Mouse (Mus musculus): ENCODE data around the gene Serpinf1.
A peak's percentile ranks its signal among the peaks of the same experiment; 100 is the strongest.

Serpinf1 gene

GRCm38 (mm10) chr11:75422013-75422792 is at the start of gene Serpinf1:
Gene Serpinf1, minus strand, starts transcription at chr11:75422701.
- DNase-seq (ENCODE audit: low read depth, low spot score): no peak

- DNase-seq (ENCODE audit: low read depth, low spot score): no peak
Measured at GRCm38 (mm10) chr11:75470675-75471074, 48.2 kb upstream of the Serpinf1 start.

GRCm38 (mm10) chr11:75469261-75469660 is 46.8 kb upstream of the Serpinf1 start:
- DNase-seq (ENCODE audit: low read depth, low spot score): no peak

DNA sequence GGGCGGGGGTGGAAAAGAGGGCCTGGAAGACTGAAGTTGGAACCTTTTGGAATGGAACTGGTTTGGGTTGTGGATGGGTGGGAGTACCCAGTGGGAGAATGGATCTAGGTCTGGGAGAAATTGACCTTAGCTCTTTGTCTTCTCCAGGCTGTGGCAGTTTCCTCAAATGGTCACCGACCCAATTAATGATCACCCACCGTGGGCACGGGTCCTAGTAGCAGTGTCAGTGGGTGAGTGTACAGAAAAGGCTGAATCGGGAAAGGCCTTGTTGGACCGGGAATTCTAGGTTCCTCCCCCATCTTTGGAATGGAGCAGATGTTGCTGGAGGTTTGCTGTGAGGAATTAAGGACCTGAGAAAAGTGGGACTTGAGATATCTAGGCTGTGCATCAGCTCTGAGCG is 45.9 kb upstream of the Serpinf1 start:
- no peak for DNase-seq (ENCODE audit: low read depth, low spot score)

- no peak for DNase-seq (ENCODE audit: low read depth, low spot score)
Measured at GRCm38 (mm10) chr11:75467512-75468215, 45.2 kb upstream of the Serpinf1 start.

DNA sequence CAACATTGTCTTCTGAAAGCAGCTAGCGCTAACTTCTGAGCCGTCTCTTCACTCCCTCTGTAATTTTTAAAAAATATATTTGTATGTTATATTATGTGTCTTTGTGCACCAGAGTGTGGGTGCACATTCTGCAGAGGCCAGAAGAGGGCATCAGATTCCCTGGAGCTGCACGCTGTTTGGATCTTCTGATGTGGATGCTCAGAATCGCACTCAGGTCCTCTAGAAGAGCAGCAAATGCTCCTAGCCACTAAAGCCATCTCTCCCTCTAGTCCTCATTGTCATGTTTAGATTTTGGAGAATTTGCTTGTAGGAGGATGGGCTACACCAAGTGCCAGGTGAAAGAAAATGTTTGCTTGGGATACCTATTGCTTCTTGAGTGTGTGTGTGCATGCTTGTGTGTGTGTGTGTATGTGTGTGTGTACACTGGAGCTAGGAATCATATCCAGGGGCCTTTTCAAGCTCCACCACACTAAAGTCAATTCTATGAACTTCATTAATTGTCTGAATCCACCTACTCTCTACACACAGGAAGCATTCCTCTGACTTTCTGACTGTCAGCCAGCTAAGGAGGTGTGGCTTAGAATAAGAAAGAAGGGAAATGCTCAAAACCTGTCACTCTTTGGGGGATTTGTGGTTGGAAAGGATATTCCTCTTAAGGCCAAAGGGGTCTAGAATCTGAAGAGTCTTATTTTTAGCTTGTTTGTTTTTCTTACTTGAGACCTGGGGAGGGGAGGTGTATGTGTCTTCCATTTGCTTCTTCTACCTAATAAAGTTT is 44.4 kb upstream of the Serpinf1 start:
- DNase-seq (ENCODE audit: low read depth, low spot score): no peak

DNA sequence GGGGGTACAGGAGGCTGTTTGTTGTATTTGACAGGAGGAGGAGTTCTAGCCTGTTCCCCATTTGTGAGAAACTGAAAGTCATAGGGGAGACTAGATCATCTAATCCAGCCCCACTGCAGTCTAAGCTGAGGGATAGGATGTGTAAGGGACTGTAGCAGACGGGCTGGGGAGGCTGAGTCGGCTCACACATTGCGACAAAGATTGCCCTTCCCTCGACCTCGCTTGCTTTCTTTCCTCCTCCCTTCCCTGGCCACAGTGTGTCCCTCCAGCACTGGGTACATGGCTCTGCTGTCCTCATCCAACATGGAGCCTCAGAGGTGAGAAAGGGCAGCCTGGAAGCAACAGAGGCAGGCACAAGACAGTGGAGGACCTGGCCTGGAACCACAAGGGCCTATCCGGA is 42.5 kb upstream of the Serpinf1 start:
- DNase-seq (ENCODE audit: low read depth, low spot score): no peak

DNA sequence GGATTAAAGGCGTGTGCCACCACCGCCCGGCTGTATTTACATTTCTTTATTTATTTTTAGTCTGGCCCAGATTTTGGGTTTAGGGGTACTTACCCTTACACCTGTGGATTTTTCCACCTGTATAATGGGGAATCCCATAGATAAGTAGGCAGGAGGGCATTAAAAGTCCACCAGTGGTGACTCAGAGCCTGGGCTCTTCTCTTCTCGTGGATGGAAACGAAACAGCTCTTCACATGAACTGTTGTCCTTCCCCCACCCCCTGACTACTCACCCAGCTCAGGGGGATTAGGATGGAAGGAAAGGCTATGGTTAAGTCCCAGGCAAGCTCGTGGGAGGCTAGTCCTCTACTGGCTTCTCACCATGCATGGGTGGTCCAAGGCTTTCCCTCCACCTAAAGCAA is 41.9 kb upstream of the Serpinf1 start:
- no peak for DNase-seq (ENCODE audit: low read depth, low spot score)

- DNase-seq (ENCODE audit: low read depth, low spot score): no peak
Measured at GRCm38 (mm10) chr11:75463624-75464023, 41.1 kb upstream of the Serpinf1 start.

- DNase-seq (ENCODE audit: low read depth, low spot score): no peak
Measured at GRCm38 (mm10) chr11:75462865-75463336, 40.4 kb upstream of the Serpinf1 start.

GRCm38 (mm10) chr11:75462253-75462783 is 39.8 kb upstream of the Serpinf1 start:
- no peak for DNase-seq (ENCODE audit: low read depth, low spot score)

- no peak for DNase-seq (ENCODE audit: low read depth, low spot score)
Measured at GRCm38 (mm10) chr11:75461743-75462252, 39.3 kb upstream of the Serpinf1 start.

DNA sequence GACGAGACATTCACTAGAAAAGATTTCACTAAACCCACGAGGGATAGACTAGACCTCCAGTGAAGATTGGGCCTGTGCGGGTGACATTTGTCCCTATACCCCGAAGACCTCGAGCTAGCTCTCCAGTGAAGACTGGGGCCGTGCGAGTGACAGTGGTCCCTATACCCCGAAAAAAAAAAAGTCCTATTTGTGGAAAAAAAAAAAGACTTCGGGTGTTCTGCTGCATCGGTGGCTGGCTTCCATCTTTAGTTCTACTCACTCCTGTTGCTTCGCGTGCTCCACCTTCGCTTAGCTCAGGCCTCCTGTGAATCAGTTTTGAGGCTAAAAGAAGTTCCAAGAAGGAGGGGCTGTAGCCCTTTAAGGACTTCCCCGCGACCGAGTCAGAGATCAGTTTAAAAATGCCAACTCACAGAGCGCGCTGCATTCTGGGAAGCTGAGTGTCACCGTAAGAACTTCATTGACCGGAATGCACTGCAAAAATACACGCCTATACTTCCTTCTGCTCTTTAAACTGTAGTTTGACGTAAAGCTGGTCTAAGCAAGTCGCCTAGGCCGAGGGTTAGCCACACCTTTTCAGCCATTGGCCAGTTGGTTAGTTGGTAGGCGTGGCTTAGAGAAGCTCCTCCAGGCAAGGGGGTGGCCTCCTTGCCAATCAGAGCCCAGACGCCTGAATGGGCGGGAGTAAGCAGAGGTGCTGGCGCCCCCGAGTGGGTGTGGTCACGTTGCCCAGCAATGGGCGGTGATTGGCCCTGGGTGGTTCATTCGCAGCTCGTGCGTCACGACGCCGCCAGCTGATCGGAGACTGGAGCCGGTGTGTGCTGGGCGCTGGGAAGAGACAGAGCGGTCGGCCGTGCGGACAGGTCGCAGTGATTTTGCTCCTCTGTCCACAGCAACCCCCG is 38.6 kb upstream of the Serpinf1 start, which contains the start of gene Tlcd2:
Tlcd2 (plus strand) TSS at position 872 of the 899 bp plus-strand sequence.
- DNase-seq (ENCODE audit: low read depth, low spot score): peak; percentile 100

DNA sequence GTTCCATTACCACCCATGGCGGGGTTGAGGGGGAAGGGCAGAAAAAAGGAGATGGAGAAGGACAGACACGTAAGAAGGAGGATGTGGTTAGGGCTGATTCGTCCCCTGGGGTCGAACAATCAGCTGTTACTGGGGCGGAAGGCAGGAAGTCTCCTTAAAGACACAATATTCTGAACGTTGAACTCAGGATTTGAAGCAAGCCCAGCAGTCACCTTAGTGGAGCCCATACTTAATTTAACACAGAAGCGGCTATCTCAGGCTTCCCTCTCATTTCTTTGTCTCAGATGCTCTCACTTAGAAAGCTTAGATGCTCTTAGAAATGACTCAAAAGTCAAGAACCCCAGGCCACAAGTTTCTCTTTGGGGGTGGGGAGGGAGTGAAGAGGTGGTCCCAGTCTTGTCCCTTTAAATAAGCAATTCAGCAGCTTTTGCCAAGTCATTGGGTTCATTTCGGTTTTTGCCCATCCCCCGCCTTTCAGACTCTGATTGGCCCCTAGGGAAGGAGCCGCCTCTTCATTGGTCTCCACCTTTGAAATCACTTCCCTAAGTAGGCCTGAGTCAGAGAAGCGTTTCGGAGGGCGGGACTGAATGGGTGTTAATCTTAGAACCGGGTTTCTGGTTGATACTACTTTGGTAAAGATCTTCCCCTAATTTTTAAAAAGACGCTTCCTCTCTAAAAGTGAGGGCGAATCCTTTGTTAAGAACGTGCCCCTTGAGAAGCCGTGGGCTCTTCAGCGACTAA is 37.8 kb upstream of the Serpinf1 start:
- DNase-seq (ENCODE audit: low read depth, low spot score): peak; percentile 82

DNA sequence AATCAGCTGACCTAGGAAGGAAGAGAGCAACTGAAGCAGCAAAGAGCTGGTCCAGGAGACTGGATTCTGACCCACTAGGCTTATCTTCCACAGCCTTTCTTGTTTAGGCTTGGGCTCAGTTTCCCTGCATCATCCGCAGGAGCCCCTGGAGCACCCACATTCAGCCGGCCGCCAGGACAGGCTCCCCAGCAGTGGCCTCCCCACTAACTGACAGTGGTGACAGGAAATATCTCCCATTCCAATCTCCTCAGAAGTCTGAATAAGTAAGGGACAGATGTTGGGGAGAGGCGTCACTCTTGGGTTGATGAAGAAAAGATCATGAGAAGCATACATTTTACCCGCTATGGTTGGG is 37.2 kb upstream of the Serpinf1 start:
- no peak for DNase-seq (ENCODE audit: low read depth, low spot score)

DNA sequence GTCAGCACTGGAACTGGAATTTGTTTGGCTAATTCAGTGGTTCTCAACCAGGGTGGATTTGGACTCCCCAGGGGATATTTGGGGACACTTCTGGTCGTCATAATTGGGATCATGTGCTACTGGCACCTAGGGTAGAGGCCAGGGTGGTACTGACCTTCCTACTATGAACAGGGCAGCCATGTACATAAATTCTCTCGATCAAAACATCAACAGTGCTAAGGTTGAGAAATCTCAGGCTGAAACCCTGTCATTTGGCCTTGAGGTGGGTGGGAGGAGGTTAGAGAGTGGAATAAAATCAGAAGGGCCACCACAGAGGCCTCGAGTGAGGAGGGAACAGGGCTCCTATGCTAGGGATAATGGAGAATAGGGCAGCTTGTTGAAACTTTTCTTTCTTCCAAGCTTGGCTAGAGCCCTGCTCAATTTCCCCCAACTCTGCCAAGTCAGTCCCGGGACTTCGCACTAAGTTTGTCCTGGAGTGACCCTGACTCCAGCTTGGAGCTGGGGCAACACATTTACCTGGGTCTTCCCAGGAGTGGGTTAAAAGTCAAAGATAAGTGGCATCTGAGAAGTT is 36.7 kb upstream of the Serpinf1 start:
- no peak for DNase-seq (ENCODE audit: low read depth, low spot score)

- no peak for DNase-seq (ENCODE audit: low read depth, low spot score)
Measured at GRCm38 (mm10) chr11:75458628-75459041, 36.1 kb upstream of the Serpinf1 start.

- no peak for DNase-seq (ENCODE audit: low read depth, low spot score)
Measured at GRCm38 (mm10) chr11:75458169-75458568, 35.7 kb upstream of the Serpinf1 start.

DNA sequence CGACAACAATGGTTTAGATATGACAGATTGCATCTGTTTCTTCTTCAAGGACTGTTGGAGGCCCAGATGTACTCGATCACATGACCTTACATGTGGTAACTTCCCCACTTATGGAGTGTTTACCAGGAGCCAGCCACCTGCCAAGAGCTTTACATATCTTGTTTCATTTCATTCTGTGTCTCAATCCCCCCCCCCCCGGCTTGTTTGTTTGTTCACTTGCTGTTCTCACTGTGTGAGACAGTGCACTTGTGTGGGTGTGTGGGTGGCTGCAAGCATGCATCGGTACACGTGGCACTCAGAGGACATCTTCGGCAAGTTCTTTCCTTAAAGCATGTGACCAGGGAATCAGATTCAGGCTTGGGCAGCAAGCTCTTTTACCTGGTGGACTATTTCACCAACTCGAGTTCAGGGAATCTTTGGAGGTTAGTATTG is 34.0 kb upstream of the Serpinf1 start:
- no peak for DNase-seq (ENCODE audit: low read depth, low spot score)
